Mouse (Mus musculus) stomach, embryonic 14.5 days (tissue): ENCODE data around the gene Epb41l2. TPM values are rescaled to one million over a fixed set of nuclear protein-coding genes. Genes with fewer than 3 reads are reported as not detected.

Source experiments
- ATAC-seq: fragments of 200-750 bp; cut with Nextera tagmentation; 2 replicates; pipeline ENCODE4 v1.8.0; 2017; ENCODE audit warnings: low read depth, moderate TSS enrichment; ENCODE audit not compliant: insufficient number of reproducible peaks, insufficient read depth, low FRiP score
- H3K27ac ChIP-seq: fragments of 300-500 bp; sonication (generic); 2 replicates; pipeline ENCODE4 v1.5.1; 2014; ENCODE audit warnings: mild to moderate bottlenecking, low read length, moderate library complexity, mixed read lengths
- H3K27me3 ChIP-seq: fragments of 300-500 bp; sonication (generic); 2 replicates; pipeline ENCODE4 v1.6.1; 2014; ENCODE audit warnings: low read length, control low read depth, mixed read lengths; ENCODE audit not compliant: control insufficient read depth, insufficient read depth
- H3K36me3 ChIP-seq: fragments of 300-500 bp; sonication (generic); 2 replicates; pipeline ENCODE4 v1.6.1; 2014; ENCODE audit warnings: mild to moderate bottlenecking, control low read depth, low read length, moderate library complexity, mixed read lengths; ENCODE audit not compliant: control insufficient read depth, insufficient read depth
- H3K4me1 ChIP-seq: fragments of 300-500 bp; sonication (generic); 2 replicates; pipeline ENCODE4 v1.6.1; 2014; ENCODE audit warnings: low read length, control low read depth, mixed read lengths; ENCODE audit not compliant: control insufficient read depth, insufficient read depth
- H3K4me2 ChIP-seq: fragments of 300-500 bp; sonication (generic); replicated peaks from 2 replicates; pipeline ENCODE4 v1.6.1; 2014; ENCODE audit warnings: low read depth, low read length, control low read depth
- H3K4me3 ChIP-seq: fragments of 300-500 bp; sonication (generic); 2 replicates; pipeline ENCODE4 v1.5.1; 2014; ENCODE audit warnings: low read depth, low read length, control low read depth
- H3K9ac ChIP-seq: fragments of 300-500 bp; sonication (generic); replicated peaks from 2 replicates; pipeline ENCODE4 v1.6.1; 2014; ENCODE audit warnings: low read depth, mild to moderate bottlenecking, control low read depth, low read length, moderate library complexity, mixed read lengths
- H3K9me3 ChIP-seq: fragments of 300-500 bp; sonication (generic); 2 replicates; pipeline ENCODE4 v1.6.1; 2016; ENCODE audit warnings: low read depth, low read length, control low read depth; ENCODE audit not compliant: control insufficient read depth
- WGBS: fragments of 180-500 bp; shearing (Covaris S2); extraction: QIAGEN DNeasy Blood & Tissue Kit; methylation state at CpG from one replicate; pipeline ENCODE4 v1.1.7; 2014; 5-methylcytosine and 5-hydroxymethylcytosine counted together
- polyA plus RNA-seq: library from polyadenylated mRNA; unstranded; fragments of >200 nt; fragmentation: Nextera tagmentation; extraction: Ambion mirVana; gene quantifications from 2 replicates; pipeline ENCODE4 v1.2.1, GENCODE M21; 2014

Gene Epb41l2
- polyA plus RNA-seq, 1 experiment from 2014 or later, result 65.3 TPM

GRCm38 (mm10) chr10:25513821-25514220 lies 154.2 kb downstream of the Epb41l2 start:
- no peak for ATAC-seq
- H3K36me3 ChIP-seq, result peaks cover 8% of the 10 kb centered on the region
- 54% methylated on average over 1 of the region's 1 CpGs for WGBS
- H3K4me1 ChIP-seq, result no peaks in the 10 kb centered on the region
- no peak overlapping the region for H3K27ac ChIP-seq
- H3K4me2 ChIP-seq, result no peak overlapping the region
- H3K4me3 ChIP-seq, result no peak overlapping the region
- H3K9ac ChIP-seq, result no peak overlapping the region
- no peaks in the 10 kb centered on the region for H3K27me3 ChIP-seq
- no peaks in the 10 kb centered on the region for H3K9me3 ChIP-seq

GRCm38 (mm10) chr10:25519954-25520353 lies 160.4 kb downstream of the Epb41l2 start:
- Histone ChIP-seq H3K4me2 (no peak overlapping the region), H3K27me3 (no peaks in the 10 kb centered on the region), H3K27ac (no peak overlapping the region), H3K9ac (no peak overlapping the region), H3K36me3 (no peaks in the 10 kb centered on the region; the same call in none of the 2 replicates), H3K9me3 (no peaks in the 10 kb centered on the region), H3K4me3 (no peak overlapping the region), H3K4me1 (no peaks in the 10 kb centered on the region)
- 68% methylated on average over 3 of the region's 3 CpGs for WGBS
- no peak for ATAC-seq

GRCm38 (mm10) chr10:25520428-25520827 lies 160.8 kb downstream of the Epb41l2 start:
- H3K9me3 ChIP-seq, result no peaks in the 10 kb centered on the region
- no peaks in the 10 kb centered on the region; the same call in none of the 2 replicates for H3K36me3 ChIP-seq
- no peak for ATAC-seq
- no peak overlapping the region for H3K27ac ChIP-seq
- no peaks in the 10 kb centered on the region for H3K4me1 ChIP-seq
- 83% methylated on average over 5 of the region's 5 CpGs for WGBS
- H3K4me3 ChIP-seq, result no peak overlapping the region
- no peaks in the 10 kb centered on the region for H3K27me3 ChIP-seq
- no peak overlapping the region for H3K4me2 ChIP-seq
- no peak overlapping the region for H3K9ac ChIP-seq

- 90% methylated on average over 8 of the region's 8 CpGs for WGBS
- no peak overlapping the region for H3K4me3 ChIP-seq
- no peaks in the 10 kb centered on the region for H3K27me3 ChIP-seq
- H3K9ac ChIP-seq, result no peak overlapping the region
- no peak overlapping the region for H3K4me2 ChIP-seq
- ATAC-seq, result no peak
- H3K36me3 ChIP-seq, result no peaks in the 10 kb centered on the region; the same call in none of the 2 replicates
- H3K27ac ChIP-seq, result no peak overlapping the region
- no peaks in the 10 kb centered on the region for H3K9me3 ChIP-seq
- no peaks in the 10 kb centered on the region for H3K4me1 ChIP-seq
Measured at GRCm38 (mm10) chr10:25523727-25524126, 164.1 kb downstream of the Epb41l2 start.

GRCm38 (mm10) chr10:25526156-25526555 lies 166.6 kb downstream of the Epb41l2 start:
- H3K4me3 ChIP-seq, result no peak overlapping the region
- H3K9me3 ChIP-seq, result no peaks in the 10 kb centered on the region
- H3K36me3 ChIP-seq, result no peaks in the 10 kb centered on the region; the same call in 1 of the 2 replicates
- no peaks in the 10 kb centered on the region for H3K27me3 ChIP-seq
- no peak overlapping the region for H3K9ac ChIP-seq
- no peak for ATAC-seq
- no peak overlapping the region for H3K27ac ChIP-seq
- H3K4me2 ChIP-seq, result no peak overlapping the region
- WGBS, result 69% methylated on average over 4 of the region's 4 CpGs
- no peaks in the 10 kb centered on the region for H3K4me1 ChIP-seq

GRCm38 (mm10) chr10:25526622-25527021 lies 167.0 kb downstream of the Epb41l2 start:
- Histone ChIP-seq H3K4me2 (no peak overlapping the region), H3K27me3 (no peaks in the 10 kb centered on the region), H3K27ac (no peak overlapping the region), H3K9ac (no peak overlapping the region), H3K36me3 (no peaks in the 10 kb centered on the region; the same call in 1 of the 2 replicates), H3K4me1 (0 out of 2 replicates have a peak, but pooled peaks cover under 1% of the 10 kb centered on the region), H3K4me3 (no peak overlapping the region), H3K9me3 (no peaks in the 10 kb centered on the region)
- no peak for ATAC-seq
- WGBS, result 88% methylated on average over 4 of the region's 4 CpGs

- 80% methylated on average over 3 of the region's 3 CpGs for WGBS
- Histone ChIP-seq H3K27me3 (no peaks in the 10 kb centered on the region), H3K4me1 (0 out of 2 replicates have a peak, but pooled peaks cover 3% of the 10 kb centered on the region), H3K4me3 (no peak overlapping the region), H3K27ac (no peak overlapping the region), H3K9me3 (no peaks in the 10 kb centered on the region), H3K9ac (no peak overlapping the region), H3K36me3 (no peaks in the 10 kb centered on the region; the same call in 1 of the 2 replicates), H3K4me2 (no peak overlapping the region)
- no peak for ATAC-seq
Measured at GRCm38 (mm10) chr10:25527126-25527525, 167.5 kb downstream of the Epb41l2 start.

GRCm38 (mm10) chr10:25531335-25531734 lies 171.7 kb downstream of the Epb41l2 start:
- Histone ChIP-seq H3K4me2 (no peak overlapping the region), H3K9ac (no peak overlapping the region), H3K27ac (no peak overlapping the region), H3K9me3 (no peaks in the 10 kb centered on the region), H3K36me3 (no peaks in the 10 kb centered on the region), H3K4me1 (0 out of 2 replicates have a peak, but pooled peaks cover 6% of the 10 kb centered on the region), H3K27me3 (no peaks in the 10 kb centered on the region), H3K4me3 (no peak overlapping the region)
- 55% methylated on average over 13 of the region's 13 CpGs for WGBS
- ATAC-seq, result no peak

GRCm38 (mm10) chr10:25533105-25533504 lies 173.5 kb downstream of the Epb41l2 start:
- Histone ChIP-seq H3K9ac (no peak overlapping the region), H3K27me3 (no peaks in the 10 kb centered on the region), H3K36me3 (no peaks in the 10 kb centered on the region), H3K4me3 (no peak overlapping the region), H3K4me2 (no peak overlapping the region), H3K27ac (no peak overlapping the region), H3K4me1 (0 out of 2 replicates have a peak, but pooled peaks cover 6% of the 10 kb centered on the region), H3K9me3 (no peaks in the 10 kb centered on the region)
- no peak for ATAC-seq
- WGBS, result 40% methylated on average over 2 of the region's 2 CpGs
